ENCODE assay signal across 11 mouse cellular contexts in genomic region chr7:100815900-100816570, GRCm38 (mm10). TPM values are rescaled to one million over a fixed set of nuclear protein-coding genes. Genes with fewer than 3 reads are reported as not detected.
DNase-seq lines count a peak whose midpoint lies in the region; ATAC-seq and TF ChIP-seq lines count a peak whose summit lies in the region.
"Had no signal": no experiment of that assay in that cellular context is flagged by ENCODE, and none has a peak within 500 bp of the region (broad histone marks: within the 10 kb centered on the region; RNA-seq: fewer than 3 reads in every experiment).

No protein-coding gene starts in this region.

- H3K4me3 ChIP-seq in heart, embryonic 13.5 days, result no peak overlapping the region
- H3K4me3 ChIP-seq in heart, embryonic 16.5 days (ENCODE audit: low read length), result no peak overlapping the region
- H3K4me3 ChIP-seq in midbrain, embryonic 15.5 days, result no peak overlapping the region
- no peak overlapping the region for H3K4me3 ChIP-seq in cerebellum, adult 2 months (replicated peaks; ENCODE audit: insufficient read depth, low read depth, low read length)
- H3K4me3 ChIP-seq: liver, embryonic 13.5 days had no signal

- H3K9ac ChIP-seq in heart, embryonic 13.5 days, result peak overlapping the region; percentile 50; the same call in 1 of the 2 replicates
- no peak overlapping the region for H3K9ac ChIP-seq in heart, embryonic 16.5 days (ENCODE audit: low read length)
- no peak overlapping the region for H3K9ac ChIP-seq in midbrain, embryonic 15.5 days
- H3K9ac ChIP-seq: liver, embryonic 13.5 days had no signal

- 29% methylated on average over 8 of the region's 8 CpGs for WGBS in heart, embryonic 13.5 days
- WGBS in heart, embryonic 16.5 days, result 39% methylated on average over 8 of the region's 8 CpGs
- 22% methylated on average over 8 of the region's 8 CpGs for WGBS in midbrain, embryonic 15.5 days
- WGBS in cerebellum, adult 2 months, result 41% methylated on average over 8 of the region's 8 CpGs

- no peak for TF ChIP-seq POLR2A in cerebellum, adult 2 months (IDR thresholded peaks at IDR 0.05; ENCODE audit: borderline replicate concordance, insufficient read depth, low read length)

- ATAC-seq in heart, embryonic 13.5 days (ENCODE audit: extremely low read depth, insufficient number of reproducible peaks, low FRiP score, low TSS enrichment), result no peak
- peak; percentile 37; the same call in 1 of the 2 replicates for ATAC-seq in heart, embryonic 16.5 days (replicated peaks; ENCODE audit: extremely low read depth, insufficient read depth, low FRiP score)
- peak; percentile 83 for ATAC-seq in midbrain, embryonic 15.5 days (replicated peaks)
- ATAC-seq: intestine, postnatal 0 days had no signal

- peak overlapping the region; percentile 33 for H3K4me2 ChIP-seq in heart, embryonic 13.5 days
- H3K4me2 ChIP-seq in heart, embryonic 16.5 days (ENCODE audit: low read depth, low read length), result no peak overlapping the region
- no peak overlapping the region for H3K4me2 ChIP-seq in midbrain, embryonic 15.5 days
- H3K4me2 ChIP-seq: liver, embryonic 13.5 days had no signal

- no peaks in the 10 kb centered on the region for H3K9me3 ChIP-seq in heart, embryonic 13.5 days
- H3K9me3 ChIP-seq in heart, embryonic 16.5 days (replicated peaks; ENCODE audit: control insufficient read depth, low read length), result no peaks in the 10 kb centered on the region
- H3K9me3 ChIP-seq in midbrain, embryonic 15.5 days, result no peaks in the 10 kb centered on the region
- H3K9me3 ChIP-seq: liver, embryonic 13.5 days had no signal

- H3K27me3 ChIP-seq in heart, embryonic 13.5 days (replicated peaks), result no peaks in the 10 kb centered on the region
- no peaks in the 10 kb centered on the region for H3K27me3 ChIP-seq in heart, embryonic 16.5 days (ENCODE audit: control insufficient read depth, insufficient read depth, low read length)
- no peaks in the 10 kb centered on the region for H3K27me3 ChIP-seq in midbrain, embryonic 15.5 days (replicated peaks)
- no peaks in the 10 kb centered on the region for H3K27me3 ChIP-seq in cerebellum, adult 2 months (ENCODE audit: control insufficient read depth, insufficient read depth, low read length)
- H3K27me3 ChIP-seq: liver, embryonic 13.5 days had no signal

- H3K27ac ChIP-seq in heart, embryonic 13.5 days (replicated peaks), result peak overlapping the region; percentile 73
- peak overlapping the region; percentile 30 for H3K27ac ChIP-seq in heart, embryonic 16.5 days (ENCODE audit: low read length)
- H3K27ac ChIP-seq in midbrain, embryonic 15.5 days, result peak overlapping the region; percentile 32; the same call in 1 of the 2 replicates
- no peak overlapping the region for H3K27ac ChIP-seq in cerebellum, adult 2 months (ENCODE audit: insufficient read depth, low read length)
- H3K27ac ChIP-seq: liver, embryonic 13.5 days had no signal

- TF ChIP-seq CTCF in cerebellum, adult 2 months (IDR thresholded peaks at IDR 0.05; ENCODE audit: borderline replicate concordance, insufficient read depth, low read depth, low read length), result no peak

- H3K4me1 ChIP-seq in heart, embryonic 13.5 days, result peaks cover 34% of the 10 kb centered on the region
- peaks cover 22% of the 10 kb centered on the region for H3K4me1 ChIP-seq in heart, embryonic 16.5 days (ENCODE audit: control insufficient read depth, insufficient read depth, low read length)
- peaks cover 13% of the 10 kb centered on the region for H3K4me1 ChIP-seq in midbrain, embryonic 15.5 days
- H3K4me1 ChIP-seq in cerebellum, adult 2 months (ENCODE audit: control insufficient read depth, insufficient read depth, low read length), result peaks cover 2% of the 10 kb centered on the region; the same call in 1 of the 2 replicates

- no peak for DNase-seq in heart, adult 9 months (ENCODE audit: low spot score in 2 of 2)
- DNase-seq in embryo, embryonic 10 days (ENCODE audit: low spot score), result peak; percentile 60
- no peak for DNase-seq in kidney, postnatal 14 days
- DNase-seq in kidney, postnatal 10 days, result no peak
- DNase-seq in cerebellum, adult 2 months, result no peak
- DNase-seq: cerebellum, adult 8-10 months; liver, embryonic 13.5 days had no signal

- H3K36me3 ChIP-seq in heart, embryonic 13.5 days, result peaks cover 12% of the 10 kb centered on the region
- H3K36me3 ChIP-seq in heart, embryonic 16.5 days (ENCODE audit: control insufficient read depth, insufficient read depth), result no peaks in the 10 kb centered on the region
- no peaks in the 10 kb centered on the region for H3K36me3 ChIP-seq in midbrain, embryonic 15.5 days (replicated peaks)
- H3K36me3 ChIP-seq: liver, embryonic 13.5 days had no signal

RNA-seq across cellular contexts. Expression of gene Relt, which starts 47.2 kb away (rescaled TPM):
- polyA plus RNA-seq in heart, embryonic 13.5 days (2015; fragmentation: Nextera tagmentation; extraction: Ambion mirVana), result 2.9 and 3.7 TPM in 2 replicates
- polyA plus RNA-seq in heart, embryonic 16.5 days (2015; fragmentation: Nextera tagmentation; extraction: Ambion mirVana), result 4.7 and 5.0 TPM in 2 replicates
- polyA plus RNA-seq in midbrain, embryonic 15.5 days (2015; fragmentation: Nextera tagmentation; extraction: Ambion mirVana), result 4.7 and 5.9 TPM in 2 replicates
- 24.8 and 29.2 TPM in 2 replicates for polyA plus RNA-seq in cerebellum, adult 2 months (2012; rRNA removed)
